Mouse (Mus musculus): ENCODE measurements around the gene Prkar2a.
A peak's percentile ranks its signal among the peaks of the same experiment; 100 is the strongest.
"Not testable (repeated sequence)": the region's sequence is repeated elsewhere in the genome, so short reads cannot be mapped to it uniquely, and the experiment has no call there.

The Prkar2a gene

GRCm38 (mm10) chr9:108689106-108689505 lies at the start of gene Prkar2a:
TSS of gene Prkar2a (plus strand) at chr9:108689314.
- no peak for DNase-seq (ENCODE audit: low spot score)

- no peak for DNase-seq (ENCODE audit: low spot score)
Observed at GRCm38 (mm10) chr9:108639825-108640224, 49.3 kb upstream of the Prkar2a start.

GRCm38 (mm10) chr9:108648166-108648565 lies 40.9 kb upstream of the Prkar2a start:
- DNase-seq (ENCODE audit: low spot score): peak; percentile 21

- DNase-seq (ENCODE audit: low spot score): peak; percentile 94
Observed at GRCm38 (mm10) chr9:108648611-108649560, 40.2 kb upstream of the Prkar2a start, which contains the start of gene Arih2. TSS of gene Arih2 (minus strand) at chr9:108649386.

GRCm38 (mm10) chr9:108649561-108650440 lies 39.3 kb upstream of the Prkar2a start:
- DNase-seq (ENCODE audit: low spot score): peak; percentile 20

GRCm38 (mm10) chr9:108654566-108655464 lies 34.3 kb upstream of the Prkar2a start:
- no peak for DNase-seq (ENCODE audit: low spot score)

- DNase-seq (ENCODE audit: low spot score): not testable (repeated sequence)
Observed at GRCm38 (mm10) chr9:108655865-108656264, 33.2 kb upstream of the Prkar2a start.

GRCm38 (mm10) chr9:108661677-108662612 lies 27.2 kb upstream of the Prkar2a start, which contains the start of gene Slc25a20:
TSS of gene Slc25a20 (plus strand) at chr9:108662088.
- peak; percentile 91 for DNase-seq (ENCODE audit: low spot score)

- DNase-seq (ENCODE audit: low spot score): no peak
Observed at GRCm38 (mm10) chr9:108662660-108663059, 26.5 kb upstream of the Prkar2a start.

- no peak for DNase-seq (ENCODE audit: low spot score)
Observed at GRCm38 (mm10) chr9:108669875-108670274, 19.2 kb upstream of the Prkar2a start.

GRCm38 (mm10) chr9:108673151-108673550 lies 16.0 kb upstream of the Prkar2a start:
- DNase-seq (ENCODE audit: low spot score): no peak

- no peak for DNase-seq (ENCODE audit: low spot score)
Observed at GRCm38 (mm10) chr9:108680026-108680425, 9.1 kb upstream of the Prkar2a start.

GRCm38 (mm10) chr9:108686475-108686887 lies 2.6 kb upstream of the Prkar2a start:
- DNase-seq (ENCODE audit: low spot score): peak; percentile 58

- DNase-seq (ENCODE audit: low spot score): no peak
Observed at GRCm38 (mm10) chr9:108687181-108687580, 1.9 kb upstream of the Prkar2a start.

- peak; percentile 18 for DNase-seq (ENCODE audit: low spot score)
Observed at GRCm38 (mm10) chr9:108687686-108688085, 1.4 kb upstream of the Prkar2a start.

- peak; percentile 83 for DNase-seq (ENCODE audit: low spot score)
Observed at GRCm38 (mm10) chr9:108688451-108688850, 663 bp upstream of the Prkar2a start.

GRCm38 (mm10) chr9:108689993-108690392 lies 879 bp downstream of the Prkar2a start:
- no peak for DNase-seq (ENCODE audit: low spot score)

- DNase-seq (ENCODE audit: low spot score): no peak
Observed at GRCm38 (mm10) chr9:108690914-108691313, 1.8 kb downstream of the Prkar2a start.

- peak; percentile 5 for DNase-seq (ENCODE audit: low spot score)
Observed at GRCm38 (mm10) chr9:108691371-108691770, 2.3 kb downstream of the Prkar2a start.

GRCm38 (mm10) chr9:108691846-108692225 lies 2.7 kb downstream of the Prkar2a start:
- DNase-seq (ENCODE audit: low spot score): peak; percentile 89

Measured in lung, postnatal 25 days (tissue).